Mouse (Mus musculus) hindbrain, embryonic 11.5 days (tissue): Measurements from ENCODE around the gene Smad9. TPM values are rescaled to one million over a fixed set of nuclear protein-coding genes. Genes with fewer than 3 reads are reported as not detected.

Source experiments
- ATAC-seq: fragments of 200-750 bp; cut with Nextera tagmentation; 2 replicates; pipeline ENCODE4 v1.8.0; 2017; ENCODE audit warnings: mild to moderate bottlenecking, moderate TSS enrichment, moderate library complexity; ENCODE audit not compliant: low FRiP score
- DNase-seq: peaks from one replicate; pipeline ENCODE4 v3.0.0-alpha.2; 2015; ENCODE audit warnings: low spot score
- H3K27ac ChIP-seq: fragments of 300-500 bp; sonication (generic); 2 replicates; pipeline ENCODE4 v1.5.1; 2014; ENCODE audit warnings: mild to moderate bottlenecking, low read depth, low read length
- H3K27me3 ChIP-seq: fragments of 300-500 bp; sonication (generic); 2 replicates; pipeline ENCODE4 v1.6.1; 2014; ENCODE audit warnings: mild to moderate bottlenecking, low read length, moderate library complexity, mixed read lengths; ENCODE audit not compliant: control insufficient read depth, insufficient read depth
- H3K36me3 ChIP-seq: fragments of 300-500 bp; sonication (generic); 2 replicates; pipeline ENCODE4 v1.6.1; 2014; ENCODE audit warnings: mild to moderate bottlenecking, low read length, moderate library complexity, mixed read lengths; ENCODE audit not compliant: control insufficient read depth, insufficient read depth
- H3K4me1 ChIP-seq: fragments of 300-500 bp; sonication (generic); replicated peaks from 2 replicates; pipeline ENCODE4 v1.6.1; 2014; ENCODE audit warnings: low read length, mixed read lengths; ENCODE audit not compliant: control insufficient read depth, insufficient read depth
- H3K4me2 ChIP-seq: fragments of 300-500 bp; sonication (generic); replicated peaks from 2 replicates; pipeline ENCODE4 v1.6.1; 2014; ENCODE audit warnings: mild to moderate bottlenecking, low read depth, low read length
- H3K4me3 ChIP-seq: fragments of 300-500 bp; sonication (generic); 2 replicates; pipeline ENCODE4 v1.5.1; 2014; ENCODE audit warnings: low read depth, low read length
- H3K9ac ChIP-seq: fragments of 300-500 bp; sonication (generic); 2 replicates; pipeline ENCODE4 v1.6.1; 2014; ENCODE audit warnings: low read depth, low read length
- H3K9me3 ChIP-seq: fragments of 300-500 bp; sonication (generic); 2 replicates; pipeline ENCODE4 v1.6.1; 2016; ENCODE audit warnings: low read length; ENCODE audit not compliant: control insufficient read depth
- WGBS: fragments of 180-500 bp; shearing (Covaris S2); extraction: QIAGEN DNeasy Blood & Tissue Kit; methylation state at CpG from one replicate; pipeline ENCODE4 v1.1.7; 2014; 5-methylcytosine and 5-hydroxymethylcytosine counted together
- polyA plus RNA-seq: library from polyadenylated mRNA; unstranded; fragments of >200 nt; fragmentation: Nextera tagmentation; extraction: Ambion mirVana; gene quantifications from 2 replicates; pipeline ENCODE4 v1.2.1, GENCODE M21; 2014

Gene Smad9
- polyA plus RNA-seq, 1 experiment from 2014 or later = 0.66 TPM

DNA sequence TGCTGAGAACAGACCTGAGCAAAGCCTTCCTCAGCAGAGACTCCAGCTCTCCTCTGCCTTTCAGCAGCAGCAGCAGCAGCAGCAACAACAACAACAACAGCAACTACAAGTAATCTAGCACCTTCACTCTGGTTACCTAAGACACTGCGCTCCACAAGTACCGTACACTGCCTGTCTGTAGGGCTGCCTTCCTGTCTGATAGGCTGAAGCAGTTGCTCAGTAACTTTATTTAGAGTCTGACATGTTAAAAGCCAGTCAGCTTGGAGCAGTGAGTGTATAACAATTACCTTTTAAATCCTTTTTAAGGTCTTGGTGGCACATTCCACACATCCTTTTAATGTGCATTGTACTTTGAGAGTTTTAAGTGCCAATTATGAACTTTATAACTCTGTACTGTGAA, 27.8 kb upstream of the Smad9 start:
- no peak for ATAC-seq
- no peaks in the 10 kb centered on the region for H3K27me3 ChIP-seq
- H3K4me3 ChIP-seq = no peak overlapping the region
- DNase-seq = no peak
- no peaks in the 10 kb centered on the region for H3K4me1 ChIP-seq
- no peak overlapping the region for H3K4me2 ChIP-seq
- no peak overlapping the region for H3K9ac ChIP-seq
- no peaks in the 10 kb centered on the region for H3K9me3 ChIP-seq
- 96% methylated on average over 2 of the region's 2 CpGs for WGBS
- peaks cover 6% of the 10 kb centered on the region; the same call in 1 of the 2 replicates for H3K36me3 ChIP-seq
- no peak overlapping the region for H3K27ac ChIP-seq

DNA sequence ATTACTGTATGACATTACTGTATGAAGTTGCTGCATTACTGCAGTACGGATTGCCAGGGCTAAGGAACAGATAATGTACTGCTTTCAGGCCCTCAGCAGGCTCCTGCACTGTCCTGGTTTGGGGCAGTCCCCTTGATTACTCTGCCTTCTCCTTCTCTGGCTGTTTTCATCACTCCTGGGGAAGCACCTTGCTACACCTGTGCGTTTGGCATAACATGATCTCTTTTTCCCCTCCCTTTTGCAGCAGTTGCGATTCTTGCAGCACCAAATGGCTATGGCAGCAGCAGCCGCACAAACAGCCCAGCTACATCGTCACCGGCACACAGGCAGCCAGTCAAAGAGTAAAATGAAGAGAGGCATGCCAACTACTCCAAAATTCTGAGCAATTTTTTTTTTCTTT, 27.3 kb upstream of the Smad9 start:
- peaks cover 6% of the 10 kb centered on the region; the same call in 1 of the 2 replicates for H3K36me3 ChIP-seq
- no peak for ATAC-seq
- H3K4me2 ChIP-seq = no peak overlapping the region

DNA sequence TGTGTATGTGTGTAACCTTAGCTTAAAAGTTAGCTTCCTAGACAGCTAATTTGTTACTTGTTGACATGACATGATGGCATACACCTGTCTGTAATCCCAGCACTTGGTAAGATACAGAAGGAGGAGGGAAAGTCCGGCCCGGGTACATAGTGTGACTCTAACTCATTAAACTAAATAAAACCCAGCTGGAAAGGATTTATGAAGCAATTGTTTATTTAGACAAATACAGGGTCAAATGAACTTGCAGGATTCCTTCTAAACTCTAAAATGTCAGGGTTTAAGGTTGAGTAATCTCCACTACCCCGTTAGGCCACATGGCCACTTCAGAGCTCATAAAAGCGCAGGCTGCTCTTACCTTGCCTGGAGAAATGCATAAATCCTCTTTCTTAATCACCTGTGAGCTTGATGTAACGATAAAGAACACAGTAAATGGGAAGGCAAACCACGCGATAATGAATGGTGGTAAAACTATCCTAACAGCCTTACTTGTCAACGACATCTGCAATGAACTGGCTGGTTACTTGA, 23.7 kb upstream of the Smad9 start:
- Histone ChIP-seq H3K9me3 (no peaks in the 10 kb centered on the region), H3K9ac (no peak overlapping the region), H3K27me3 (no peaks in the 10 kb centered on the region), H3K4me2 (no peak overlapping the region), H3K4me3 (no peak overlapping the region), H3K4me1 (no peaks in the 10 kb centered on the region), H3K36me3 (peaks cover 6% of the 10 kb centered on the region; the same call in 1 of the 2 replicates), H3K27ac (no peak overlapping the region)
- WGBS = 87% methylated on average over 8 of the region's 8 CpGs
- ATAC-seq (no peak), DNase-seq (no peak)

More for the DNA sequence above, 27.3 kb upstream of the Smad9 start:
- H3K9me3 ChIP-seq = no peaks in the 10 kb centered on the region
- no peaks in the 10 kb centered on the region for H3K27me3 ChIP-seq
- no peak overlapping the region for H3K4me3 ChIP-seq
- no peaks in the 10 kb centered on the region for H3K4me1 ChIP-seq
- no peak for DNase-seq
- H3K9ac ChIP-seq = no peak overlapping the region
- H3K27ac ChIP-seq = no peak overlapping the region
- WGBS = 92% methylated on average over 6 of the region's 6 CpGs

DNA sequence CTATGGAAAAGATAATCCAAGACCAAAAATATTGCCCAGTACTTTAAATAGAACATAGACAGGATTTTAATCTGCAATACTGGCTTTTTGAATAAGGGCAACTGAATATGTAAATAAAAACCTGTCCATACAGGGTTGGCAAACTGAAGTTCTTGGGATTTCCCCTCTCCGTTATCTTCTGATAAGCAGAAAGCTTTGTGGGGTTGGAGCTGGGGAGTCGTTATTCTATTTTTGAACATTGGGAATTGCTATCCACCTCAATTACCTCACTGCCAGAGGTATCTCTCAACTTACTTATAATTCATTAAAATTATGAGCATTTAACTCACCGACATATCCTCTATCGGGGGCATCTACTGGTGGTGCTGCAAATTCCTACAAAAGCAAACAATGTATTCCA, 23.0 kb upstream of the Smad9 start:
- Histone ChIP-seq H3K4me3 (no peak overlapping the region), H3K27ac (no peak overlapping the region), H3K4me2 (no peak overlapping the region), H3K27me3 (no peaks in the 10 kb centered on the region), H3K36me3 (peaks cover 4% of the 10 kb centered on the region; the same call in 1 of the 2 replicates), H3K4me1 (no peaks in the 10 kb centered on the region), H3K9me3 (no peaks in the 10 kb centered on the region), H3K9ac (no peak overlapping the region)
- ATAC-seq (no peak), DNase-seq (no peak)
- WGBS = 94% methylated on average over 4 of the region's 4 CpGs

DNA sequence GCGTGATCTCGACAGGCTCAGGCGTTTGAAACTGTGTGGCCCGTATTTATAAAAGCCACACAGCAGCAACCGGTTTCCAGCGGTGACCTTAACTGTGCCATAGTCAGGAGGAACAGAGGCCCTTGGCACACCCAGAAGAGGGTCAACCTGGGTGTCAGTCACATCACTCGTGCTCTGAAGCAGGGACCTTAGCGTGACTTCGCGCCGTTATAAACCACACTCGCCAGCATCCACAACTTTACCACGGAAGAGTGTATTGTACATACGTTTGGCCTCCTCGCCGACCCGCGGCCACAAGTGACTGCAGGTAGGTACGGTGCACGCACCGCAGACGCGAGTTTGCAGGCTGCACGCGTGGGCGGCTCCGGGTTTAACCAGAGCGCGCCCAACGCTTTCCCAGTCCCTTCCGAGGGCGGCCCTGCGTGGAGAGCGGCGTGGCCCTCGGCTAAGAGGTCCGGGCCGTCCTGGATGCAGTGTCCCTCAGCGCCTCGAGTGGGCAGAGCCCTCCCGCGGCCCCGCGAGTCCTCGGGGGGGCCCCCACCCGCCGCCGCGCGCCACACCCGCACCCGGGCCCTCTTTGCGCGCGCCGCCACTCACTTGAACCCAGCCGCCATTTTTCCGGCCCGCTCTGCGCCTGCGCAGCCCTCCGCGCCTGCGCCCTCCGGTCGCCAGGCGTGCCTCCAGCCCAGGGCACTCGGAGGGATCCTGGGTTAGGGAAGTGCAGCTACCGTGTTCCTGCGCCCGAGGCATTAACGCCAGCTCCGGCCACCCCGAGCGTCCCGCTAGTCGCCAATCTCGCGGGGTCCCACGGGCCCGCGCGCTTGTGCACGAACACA, 20.8 kb upstream of the Smad9 start:
- under 1% methylated on average over 81 of the region's 84 CpGs for WGBS

DNA sequence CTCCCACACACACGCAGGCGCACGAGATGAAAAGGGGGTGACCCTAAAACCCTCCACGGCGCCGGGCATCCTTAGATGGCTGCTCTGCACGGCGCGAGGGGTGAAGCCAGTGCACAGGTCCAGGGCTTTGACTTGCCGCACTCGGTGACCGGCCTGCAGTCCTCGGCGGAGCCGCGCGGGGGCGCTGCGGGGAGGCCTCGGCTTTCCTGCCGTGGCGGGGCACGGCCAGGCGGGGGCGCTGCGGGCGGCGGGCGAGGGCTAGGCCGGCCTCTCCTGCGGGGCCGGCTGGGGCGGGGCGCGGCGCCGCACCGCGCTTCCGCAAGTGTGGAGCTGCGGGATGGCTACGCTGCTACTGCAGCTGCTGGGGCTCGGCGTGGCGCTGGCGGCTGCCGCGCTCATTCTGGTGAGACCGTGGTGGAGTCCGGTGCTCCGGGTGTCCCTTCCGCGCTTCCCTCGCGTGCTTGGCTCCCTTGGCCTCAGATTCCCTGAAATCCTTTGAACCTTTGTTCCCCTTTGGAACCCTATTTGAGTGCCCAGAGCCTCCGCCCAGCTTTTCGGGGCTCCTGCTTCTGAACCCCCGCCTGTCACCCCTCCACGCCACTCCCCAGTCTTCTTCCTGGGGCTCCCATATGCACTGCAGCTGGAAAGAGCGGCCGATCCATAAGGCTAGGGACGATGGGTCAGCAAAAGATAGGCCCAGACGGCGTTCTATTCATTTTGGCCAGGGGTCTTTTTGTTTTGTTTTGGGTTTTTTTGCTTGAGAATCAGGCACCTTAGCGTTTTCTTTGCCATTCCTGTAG, 19.9 kb upstream of the Smad9 start, which contains the start of the genes Exosc8 and Alg5:
TSS of gene Exosc8 (minus strand) at position 147 of the 800 bp plus-strand sequence.
TSS of gene Alg5 (plus strand) at position 293 of the 800 bp plus-strand sequence.
- Histone ChIP-seq H3K9ac (peak within 1 kb of the TSS; percentile 88), H3K4me3 (peak within 1 kb of the TSS; percentile 62), H3K27me3 (no peaks in the 10 kb centered on the region), H3K36me3 (peaks cover 2% of the 10 kb centered on the region; the same call in 1 of the 2 replicates), H3K4me1 (no peaks in the 10 kb centered on the region), H3K4me2 (peak within 1 kb of the TSS; percentile 77), H3K27ac (peak within 1 kb of the TSS; percentile 96), H3K9me3 (no peaks in the 10 kb centered on the region)
- ATAC-seq (peak; percentile 95), DNase-seq (peak; percentile 92)
- WGBS = under 1% methylated on average over 38 of the region's 65 CpGs

More for the DNA sequence above, 20.8 kb upstream of the Smad9 start:
- H3K27ac ChIP-seq = peak overlapping the region; percentile 96
- H3K36me3 ChIP-seq = peaks cover 2% of the 10 kb centered on the region; the same call in 1 of the 2 replicates
- no peaks in the 10 kb centered on the region for H3K4me1 ChIP-seq
- DNase-seq (peak; percentile 94), ATAC-seq (peak; percentile 97)
- peak overlapping the region; percentile 62 for H3K4me3 ChIP-seq
- H3K27me3 ChIP-seq = no peaks in the 10 kb centered on the region
- H3K4me2 ChIP-seq = peak overlapping the region; percentile 77
- H3K9ac ChIP-seq = peak overlapping the region; percentile 88
- H3K9me3 ChIP-seq = no peaks in the 10 kb centered on the region

DNA sequence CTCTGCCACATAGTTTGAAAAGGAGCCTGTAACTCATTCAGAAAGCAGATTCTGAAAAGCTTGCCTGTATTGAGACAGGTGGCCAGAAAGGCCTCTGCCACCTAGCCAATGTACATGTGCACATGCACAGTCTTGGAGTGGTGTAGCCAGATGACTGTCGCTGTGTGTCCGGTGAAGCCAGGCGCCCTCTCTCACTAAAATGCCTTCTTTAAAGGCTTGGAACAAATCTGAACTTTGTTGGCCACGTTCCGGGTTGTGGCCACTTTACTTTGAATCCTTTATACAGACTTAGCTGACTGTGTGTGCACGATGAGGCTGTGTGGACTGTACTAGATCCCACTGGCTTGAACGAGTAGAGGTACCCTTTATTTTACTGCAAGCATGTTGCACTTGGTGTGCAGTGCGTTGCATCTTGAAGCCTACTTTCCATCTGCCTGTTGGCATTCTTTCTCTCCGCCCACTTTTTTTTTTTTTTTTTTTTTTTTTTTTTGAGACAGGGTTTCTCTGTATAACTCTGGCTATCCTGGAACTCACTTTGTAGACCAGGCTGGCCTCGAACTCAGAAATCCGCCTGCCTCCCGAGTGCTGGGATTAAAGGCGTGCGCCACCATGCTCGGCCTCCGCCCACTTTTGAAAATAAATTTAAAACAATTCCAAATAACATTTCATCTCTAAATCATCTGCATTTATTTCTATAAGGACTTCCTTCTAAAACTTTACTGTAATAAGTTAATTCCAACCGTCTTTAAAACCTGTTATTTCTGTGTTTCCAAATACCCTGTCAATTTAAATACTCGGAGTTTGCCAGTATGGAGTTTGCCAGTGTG, 19.1 kb upstream of the Smad9 start:
- DNase-seq = peak; percentile 39
- Histone ChIP-seq H3K27me3 (no peaks in the 10 kb centered on the region), H3K36me3 (peaks cover 5% of the 10 kb centered on the region; the same call in 1 of the 2 replicates), H3K9ac (peak overlapping the region; percentile 88), H3K4me2 (peak overlapping the region; percentile 77), H3K4me1 (no peaks in the 10 kb centered on the region), H3K4me3 (peak overlapping the region; percentile 62), H3K27ac (no peak overlapping the region), H3K9me3 (no peaks in the 10 kb centered on the region)
- ATAC-seq = no peak
- 60% methylated on average over 18 of the region's 18 CpGs for WGBS

DNA sequence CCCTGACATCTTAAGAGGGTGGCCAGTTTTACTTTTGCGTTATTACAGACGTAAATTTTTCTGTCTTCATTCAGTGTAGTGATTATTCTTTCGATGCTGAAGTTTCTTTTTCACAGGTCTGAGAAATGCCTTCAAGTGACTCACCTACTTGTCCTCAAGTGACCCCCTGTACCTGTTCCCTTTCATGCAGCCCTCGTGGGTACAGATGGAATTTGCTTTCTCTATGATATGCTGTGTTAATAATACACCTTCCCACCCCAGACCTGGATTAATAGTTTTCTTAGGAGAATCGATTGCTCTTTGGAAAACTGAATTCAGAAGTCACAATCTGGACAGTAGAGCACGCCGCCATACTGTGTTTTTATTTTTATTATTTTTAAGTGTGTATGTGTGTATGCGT, 18.1 kb upstream of the Smad9 start:
- H3K36me3 ChIP-seq = peaks cover 12% of the 10 kb centered on the region; the same call in 1 of the 2 replicates
- H3K9me3 ChIP-seq = no peaks in the 10 kb centered on the region
- 97% methylated on average over 8 of the region's 8 CpGs for WGBS
- no peak overlapping the region for H3K4me2 ChIP-seq
- H3K4me3 ChIP-seq = no peak overlapping the region
- no peak overlapping the region for H3K9ac ChIP-seq
- H3K27ac ChIP-seq = no peak overlapping the region
- DNase-seq (no peak), ATAC-seq (no peak)
- no peaks in the 10 kb centered on the region for H3K27me3 ChIP-seq
- H3K4me1 ChIP-seq = no peaks in the 10 kb centered on the region
